Mouse (Mus musculus): ENCODE results near the gene Tyrp1.

- TF ChIP-seq CTCF (IDR thresholded peaks at IDR 0.05; ENCODE audit: extremely low read depth, insufficient read depth, low read length) (no peak), POLR2A (IDR thresholded peaks at IDR 0.05; ENCODE audit: extremely low read depth, insufficient read depth, low read length) (0 out of 2 replicates have a peak, but pooled peaks have one; percentile 48)
Observed at GRCm38 (mm10) chr4:80864511-80864922, 30.6 kb downstream of the Tyrp1 start.

Data from cortical plate, adult 2 months (tissue).